Mouse (Mus musculus) embryonic facial prominence, embryonic 12.5 days (tissue): Measurements from ENCODE around the gene Arid1b. TPM values are rescaled to one million over a fixed set of nuclear protein-coding genes. Genes with fewer than 3 reads are reported as not detected.

Experiments
- ATAC-seq: fragments of 200-750 bp; cut with Nextera tagmentation; 2 replicates; pipeline ENCODE4 v1.8.0; 2017; ENCODE audit not compliant: insufficient number of reproducible peaks, insufficient read depth, low FRiP score, low TSS enrichment
- H3K27ac ChIP-seq: fragments of 300-500 bp; sonication (generic); 2 replicates; pipeline ENCODE4 v1.5.1; 2016; ENCODE audit warnings: mild to moderate bottlenecking
- H3K27me3 ChIP-seq: fragments of 300-500 bp; sonication (generic); 2 replicates; pipeline ENCODE4 v1.6.1; 2016; ENCODE audit warnings: mild to moderate bottlenecking, moderate library complexity
- H3K36me3 ChIP-seq: fragments of 300-500 bp; sonication (generic); 2 replicates; pipeline ENCODE4 v1.6.1; 2016; ENCODE audit warnings: mild to moderate bottlenecking
- H3K4me1 ChIP-seq: fragments of 300-500 bp; sonication (generic); 2 replicates; pipeline ENCODE4 v1.6.1; 2016
- H3K4me2 ChIP-seq: fragments of 300-500 bp; sonication (generic); replicated peaks from 2 replicates; pipeline ENCODE4 v1.6.1; 2016; ENCODE audit warnings: mild to moderate bottlenecking, moderate library complexity
- H3K4me3 ChIP-seq: fragments of 300-500 bp; sonication (generic); 2 replicates; pipeline ENCODE4 v1.5.1; 2016; ENCODE audit warnings: mild to moderate bottlenecking
- H3K9ac ChIP-seq: fragments of 300-500 bp; sonication (generic); 2 replicates; pipeline ENCODE4 v1.6.1; 2016; ENCODE audit warnings: mild to moderate bottlenecking, moderate library complexity
- H3K9me3 ChIP-seq: fragments of 300-500 bp; sonication (generic); 2 replicates; pipeline ENCODE4 v1.6.1; 2016; ENCODE audit warnings: mild to moderate bottlenecking, moderate library complexity
- WGBS: fragments of 180-500 bp; shearing (Covaris S2); methylation state at CpG from one replicate; pipeline ENCODE4 v1.1.7; 2016; 5-methylcytosine and 5-hydroxymethylcytosine counted together
- polyA plus RNA-seq: library from polyadenylated mRNA; unstranded; fragments of >200 nt; fragmentation: Nextera tagmentation; extraction: Ambion mirVana; gene quantifications from 2 replicates; pipeline ENCODE4 v1.2.1, GENCODE M21; 2016

Arid1b gene
- polyA plus RNA-seq, 1 experiment from 2014 or later, result 18.5 TPM

DNA sequence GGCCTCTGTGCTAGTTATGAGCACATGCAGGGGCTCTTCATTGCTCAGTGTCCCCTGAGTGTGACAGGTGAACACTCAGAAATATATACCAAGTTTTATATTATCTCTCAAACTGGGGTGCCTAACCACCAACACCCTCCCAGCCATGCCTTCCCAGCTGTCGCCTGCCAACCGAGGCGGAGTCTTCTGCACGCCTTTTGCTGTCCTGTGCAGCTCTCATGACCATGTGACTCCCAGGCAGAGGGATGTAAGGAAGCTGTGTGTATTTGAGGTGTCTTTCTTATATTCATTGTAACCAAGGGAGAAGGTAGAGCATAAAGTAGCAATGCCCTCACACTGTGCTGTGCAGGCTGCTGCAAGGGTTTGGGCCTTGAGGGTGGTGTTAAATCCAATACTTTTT lies 268.7 kb downstream of the Arid1b start:
- WGBS, result 78% methylated on average over 4 of the region's 4 CpGs
- H3K27me3 ChIP-seq, result no peaks in the 10 kb centered on the region

GRCm38 (mm10) chr17:5264783-5265182 lies 270.7 kb downstream of the Arid1b start:
- Histone ChIP-seq H3K27me3 (no peaks in the 10 kb centered on the region), H3K4me1 (peaks cover 16% of the 10 kb centered on the region), H3K4me2 (no peak overlapping the region), H3K9ac (no peak overlapping the region), H3K27ac (no peak overlapping the region), H3K36me3 (peaks cover 18% of the 10 kb centered on the region), H3K4me3 (no peak overlapping the region), H3K9me3 (no peaks in the 10 kb centered on the region)
- 91% methylated on average over 3 of the region's 3 CpGs for WGBS
- ATAC-seq, result no peak

More for the DNA sequence above, 268.7 kb downstream of the Arid1b start:
- Histone ChIP-seq H3K4me1 (peaks cover 19% of the 10 kb centered on the region), H3K36me3 (peaks cover 7% of the 10 kb centered on the region; the same call in 1 of the 2 replicates), H3K4me3 (no peak overlapping the region), H3K9me3 (no peaks in the 10 kb centered on the region), H3K9ac (no peak overlapping the region), H3K27ac (no peak overlapping the region), H3K4me2 (no peak overlapping the region)
- no peak for ATAC-seq

GRCm38 (mm10) chr17:5265615-5266014 lies 271.5 kb downstream of the Arid1b start:
- Histone ChIP-seq H3K36me3 (peaks cover 18% of the 10 kb centered on the region), H3K4me1 (peaks cover 16% of the 10 kb centered on the region), H3K27me3 (no peaks in the 10 kb centered on the region), H3K9me3 (no peaks in the 10 kb centered on the region), H3K4me2 (no peak overlapping the region), H3K27ac (no peak overlapping the region), H3K9ac (no peak overlapping the region), H3K4me3 (no peak overlapping the region)
- WGBS, result 93% methylated on average over 6 of the region's 6 CpGs
- no peak for ATAC-seq

DNA sequence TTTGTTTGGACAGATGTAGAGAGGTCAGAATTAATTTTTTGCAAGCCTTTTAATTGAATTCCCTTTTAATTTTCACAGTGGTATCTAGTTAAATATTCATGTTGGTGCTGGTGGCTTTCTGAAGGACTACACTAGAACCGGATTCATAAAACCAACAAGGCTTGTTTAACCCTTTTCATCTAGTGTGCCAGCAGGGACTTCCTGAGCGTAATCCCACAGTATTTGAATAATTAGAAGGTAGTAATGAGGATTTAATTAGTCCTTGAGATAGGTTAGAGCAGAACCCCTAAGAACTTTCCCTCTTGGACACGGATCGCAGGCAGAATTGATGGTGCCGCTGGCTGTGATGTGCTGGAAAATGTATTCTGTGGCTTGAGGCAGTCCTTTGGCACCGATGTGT lies 273.6 kb downstream of the Arid1b start:
- ATAC-seq, result no peak
- peaks cover 24% of the 10 kb centered on the region for H3K36me3 ChIP-seq
- 95% methylated on average over 6 of the region's 6 CpGs for WGBS

GRCm38 (mm10) chr17:5269302-5269701 lies 275.2 kb downstream of the Arid1b start:
- H3K4me2 ChIP-seq, result no peak overlapping the region
- no peak overlapping the region for H3K9ac ChIP-seq
- no peak for ATAC-seq
- H3K9me3 ChIP-seq, result no peaks in the 10 kb centered on the region
- no peak overlapping the region for H3K27ac ChIP-seq
- H3K4me1 ChIP-seq, result no peaks in the 10 kb centered on the region
- no peaks in the 10 kb centered on the region for H3K27me3 ChIP-seq
- peaks cover 24% of the 10 kb centered on the region for H3K36me3 ChIP-seq
- WGBS, result 90% methylated on average over 10 of the region's 10 CpGs
- H3K4me3 ChIP-seq, result no peak overlapping the region

More for the DNA sequence above, 273.6 kb downstream of the Arid1b start:
- no peak overlapping the region for H3K27ac ChIP-seq
- H3K9me3 ChIP-seq, result no peaks in the 10 kb centered on the region
- H3K4me3 ChIP-seq, result no peak overlapping the region
- no peaks in the 10 kb centered on the region for H3K4me1 ChIP-seq
- H3K9ac ChIP-seq, result no peak overlapping the region
- H3K4me2 ChIP-seq, result no peak overlapping the region
- no peaks in the 10 kb centered on the region for H3K27me3 ChIP-seq

- peaks cover 24% of the 10 kb centered on the region for H3K36me3 ChIP-seq
- H3K4me1 ChIP-seq, result no peaks in the 10 kb centered on the region
- 89% methylated on average over 16 of the region's 16 CpGs for WGBS
- ATAC-seq, result no peak
- no peaks in the 10 kb centered on the region for H3K27me3 ChIP-seq
- H3K9me3 ChIP-seq, result no peaks in the 10 kb centered on the region
- no peak overlapping the region for H3K9ac ChIP-seq
- H3K27ac ChIP-seq, result no peak overlapping the region
- no peak overlapping the region for H3K4me3 ChIP-seq
- no peak overlapping the region for H3K4me2 ChIP-seq
Measured at GRCm38 (mm10) chr17:5269774-5270173, 275.6 kb downstream of the Arid1b start.

GRCm38 (mm10) chr17:5270823-5271222 lies 276.7 kb downstream of the Arid1b start:
- no peak overlapping the region for H3K4me3 ChIP-seq
- H3K4me2 ChIP-seq, result no peak overlapping the region
- no peaks in the 10 kb centered on the region for H3K9me3 ChIP-seq
- no peaks in the 10 kb centered on the region for H3K4me1 ChIP-seq
- H3K9ac ChIP-seq, result no peak overlapping the region
- H3K27ac ChIP-seq, result no peak overlapping the region
- no peak for ATAC-seq
- H3K27me3 ChIP-seq, result no peaks in the 10 kb centered on the region
- peaks cover 24% of the 10 kb centered on the region for H3K36me3 ChIP-seq
- WGBS, result 75% methylated on average over 6 of the region's 6 CpGs

DNA sequence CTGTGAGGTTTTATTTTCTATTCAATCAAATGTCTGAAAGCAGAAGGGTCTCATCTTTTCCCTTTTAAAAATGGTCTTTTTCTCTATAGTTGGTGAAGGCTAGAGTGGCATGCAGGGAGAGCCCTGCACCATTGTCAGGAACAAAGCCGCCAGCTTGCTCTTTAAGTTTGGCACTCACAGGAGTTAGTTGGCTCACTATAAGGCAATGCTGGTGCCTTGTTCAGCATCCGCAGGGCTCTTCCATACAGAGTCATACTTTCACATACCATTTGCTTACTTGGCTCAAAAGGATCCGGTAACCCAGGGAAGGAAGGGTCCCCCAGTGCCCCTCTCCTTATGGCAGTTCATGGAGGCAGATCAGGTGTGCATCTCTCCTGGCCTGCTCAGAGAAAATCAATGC lies 279.0 kb downstream of the Arid1b start:
- WGBS, result 85% methylated on average over 3 of the region's 3 CpGs
- ATAC-seq, result no peak

DNA sequence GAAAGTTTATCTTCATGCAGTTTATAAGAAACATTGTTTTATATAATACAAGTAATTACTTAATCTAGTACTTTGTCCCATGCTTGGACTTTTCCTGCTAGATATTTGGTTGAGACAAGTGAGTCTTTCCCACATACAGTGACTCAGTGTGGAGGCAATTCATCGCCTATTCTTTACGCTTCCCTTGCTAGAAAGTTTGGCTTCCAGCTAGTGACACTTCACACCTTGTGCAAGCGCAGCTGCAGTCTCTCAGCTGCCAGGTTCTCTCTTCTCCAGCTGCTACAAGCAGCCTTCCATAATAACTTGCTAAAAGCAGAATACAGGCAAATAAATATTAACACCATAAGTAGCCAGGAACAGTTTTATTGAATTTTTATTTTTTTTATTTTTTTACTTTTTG lies 279.6 kb downstream of the Arid1b start:
- 95% methylated on average over 3 of the region's 3 CpGs for WGBS
- no peak overlapping the region for H3K9ac ChIP-seq
- no peaks in the 10 kb centered on the region for H3K4me1 ChIP-seq
- no peak for ATAC-seq
- no peaks in the 10 kb centered on the region for H3K9me3 ChIP-seq
- H3K4me2 ChIP-seq, result no peak overlapping the region
- H3K36me3 ChIP-seq, result peaks cover 19% of the 10 kb centered on the region
- H3K27ac ChIP-seq, result no peak overlapping the region
- H3K4me3 ChIP-seq, result no peak overlapping the region
- no peaks in the 10 kb centered on the region for H3K27me3 ChIP-seq

More for the DNA sequence above, 279.0 kb downstream of the Arid1b start:
- H3K9ac ChIP-seq, result no peak overlapping the region
- no peak overlapping the region for H3K4me2 ChIP-seq
- H3K4me1 ChIP-seq, result no peaks in the 10 kb centered on the region
- no peak overlapping the region for H3K4me3 ChIP-seq
- peaks cover 22% of the 10 kb centered on the region for H3K36me3 ChIP-seq
- no peaks in the 10 kb centered on the region for H3K9me3 ChIP-seq
- H3K27me3 ChIP-seq, result no peaks in the 10 kb centered on the region
- H3K27ac ChIP-seq, result no peak overlapping the region

DNA sequence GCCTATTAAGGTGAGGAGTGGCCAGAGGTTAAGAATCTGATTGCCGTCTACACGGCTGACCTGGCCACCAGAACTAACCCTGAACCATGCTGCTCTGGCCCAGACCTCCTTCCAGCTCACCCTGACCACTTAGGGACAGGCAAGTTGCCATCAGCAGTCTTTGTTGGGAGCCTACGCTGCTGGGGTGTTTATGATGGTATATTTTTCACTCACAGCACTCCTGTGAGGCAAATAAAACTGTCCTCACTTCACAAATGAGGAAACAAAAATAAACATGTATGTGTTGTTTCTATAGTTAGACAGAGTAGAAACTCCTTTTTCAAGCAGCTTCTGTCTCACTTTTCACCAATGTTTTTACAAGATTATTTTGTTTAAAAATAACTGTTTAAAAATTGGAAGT lies 280.3 kb downstream of the Arid1b start:
- no peaks in the 10 kb centered on the region for H3K4me1 ChIP-seq
- 85% methylated on average over 3 of the region's 3 CpGs for WGBS

GRCm38 (mm10) chr17:5275749-5276148 lies 281.6 kb downstream of the Arid1b start:
- Histone ChIP-seq H3K36me3 (peaks cover 15% of the 10 kb centered on the region; the same call in 1 of the 2 replicates), H3K27me3 (no peaks in the 10 kb centered on the region), H3K27ac (no peak overlapping the region), H3K9me3 (no peaks in the 10 kb centered on the region), H3K4me2 (no peak overlapping the region), H3K4me3 (no peak overlapping the region), H3K4me1 (no peaks in the 10 kb centered on the region), H3K9ac (no peak overlapping the region)
- 91% methylated on average over 6 of the region's 6 CpGs for WGBS
- no peak for ATAC-seq

More for the DNA sequence above, 280.3 kb downstream of the Arid1b start:
- no peaks in the 10 kb centered on the region for H3K27me3 ChIP-seq
- H3K36me3 ChIP-seq, result peaks cover 15% of the 10 kb centered on the region; the same call in 1 of the 2 replicates
- no peak overlapping the region for H3K27ac ChIP-seq
- H3K4me2 ChIP-seq, result no peak overlapping the region
- no peak for ATAC-seq
- H3K4me3 ChIP-seq, result no peak overlapping the region
- no peaks in the 10 kb centered on the region for H3K9me3 ChIP-seq
- no peak overlapping the region for H3K9ac ChIP-seq

- WGBS, result 91% methylated on average over 17 of the region's 17 CpGs
- no peak overlapping the region for H3K27ac ChIP-seq
- H3K9me3 ChIP-seq, result no peaks in the 10 kb centered on the region
- H3K27me3 ChIP-seq, result no peaks in the 10 kb centered on the region
- no peak for ATAC-seq
- no peaks in the 10 kb centered on the region for H3K4me1 ChIP-seq
- H3K4me3 ChIP-seq, result no peak overlapping the region
- H3K9ac ChIP-seq, result no peak overlapping the region
- H3K4me2 ChIP-seq, result no peak overlapping the region
- H3K36me3 ChIP-seq, result peaks cover 12% of the 10 kb centered on the region; the same call in 1 of the 2 replicates
Measured at GRCm38 (mm10) chr17:5277137-5277871, 283.2 kb downstream of the Arid1b start.
